Mouse (Mus musculus) hindbrain, embryonic 15.5 days (tissue): Measurements from ENCODE around the gene Adamtsl4. TPM values are rescaled to one million over a fixed set of nuclear protein-coding genes. Genes with fewer than 3 reads are reported as not detected.

ENCODE experiments used
- ATAC-seq: fragments of 200-750 bp; cut with Nextera tagmentation; 2 replicates; pipeline ENCODE4 v1.8.0; 2017; ENCODE audit warnings: low read depth, moderate number of reproducible peaks, moderate TSS enrichment; ENCODE audit not compliant: low FRiP score
- H3K27ac ChIP-seq: fragments of 300-500 bp; sonication (generic); replicated peaks from 2 replicates; pipeline ENCODE4 v1.5.1; 2015; ENCODE audit warnings: mild to moderate bottlenecking, inconsistent platforms
- H3K27me3 ChIP-seq: fragments of 300-500 bp; sonication (generic); 2 replicates; pipeline ENCODE4 v1.6.1; 2015; ENCODE audit warnings: control low read depth, inconsistent platforms
- H3K36me3 ChIP-seq: fragments of 300-500 bp; sonication (generic); 2 replicates; pipeline ENCODE4 v1.6.1; 2015; ENCODE audit warnings: control low read depth, inconsistent platforms
- H3K4me1 ChIP-seq: fragments of 300-500 bp; sonication (generic); replicated peaks from 2 replicates; pipeline ENCODE4 v1.6.1; 2015; ENCODE audit warnings: control low read depth, inconsistent platforms
- H3K4me2 ChIP-seq: fragments of 300-500 bp; sonication (generic); 2 replicates; pipeline ENCODE4 v1.6.1; 2015; ENCODE audit warnings: moderate library complexity, mild to moderate bottlenecking, inconsistent platforms
- H3K4me3 ChIP-seq: fragments of 300-500 bp; sonication (generic); 2 replicates; pipeline ENCODE4 v1.5.1; 2015; ENCODE audit warnings: mild to moderate bottlenecking, inconsistent platforms
- H3K9ac ChIP-seq: fragments of 300-500 bp; sonication (generic); 2 replicates; pipeline ENCODE4 v1.6.1; 2015; ENCODE audit warnings: inconsistent platforms
- H3K9me3 ChIP-seq: fragments of 300-500 bp; sonication (generic); 2 replicates; pipeline ENCODE4 v1.6.1; 2016; ENCODE audit warnings: control low read depth, inconsistent platforms
- whole genome bisulfite sequencing: fragments of 180-500 bp; shearing (Covaris S2); methylation state at CpG from one replicate; pipeline ENCODE4 v1.1.7; 2015; 5-methylcytosine and 5-hydroxymethylcytosine counted together
- microRNA-seq: library from miRNA; unstranded; fragments of <30 nt; microRNA quantifications from one replicate; pipeline ENCODE4, GENCODE M21; 2016
- polyA plus RNA-seq: library from polyadenylated mRNA; unstranded; fragments of >200 nt; fragmentation: Nextera tagmentation; extraction: Ambion mirVana; gene quantifications from 2 replicates; pipeline ENCODE4 v1.2.1, GENCODE M21; 2015

Gene Adamtsl4
- polyA plus RNA-seq, 1 experiment from 2014 or later = 1.2 TPM

GRCm38 (mm10) chr3:95635636-95636035 lies 52.1 kb downstream of the Adamtsl4 start:
- no peaks in the 10 kb centered on the region for H3K4me1 ChIP-seq
- H3K9me3 ChIP-seq = no peaks in the 10 kb centered on the region
- 79% methylated on average over 4 of the region's 4 CpGs for WGBS
- H3K27ac ChIP-seq = no peak overlapping the region
- ATAC-seq = no peak
- H3K36me3 ChIP-seq = peaks cover 41% of the 10 kb centered on the region
- H3K4me3 ChIP-seq = no peak overlapping the region
- no peaks in the 10 kb centered on the region for H3K27me3 ChIP-seq
- no peak overlapping the region for H3K4me2 ChIP-seq
- H3K9ac ChIP-seq = no peak overlapping the region

- Histone ChIP-seq H3K4me1 (peaks cover 1% of the 10 kb centered on the region), H3K4me2 (no peak overlapping the region), H3K36me3 (peaks cover 65% of the 10 kb centered on the region), H3K9me3 (no peaks in the 10 kb centered on the region), H3K4me3 (no peak overlapping the region), H3K9ac (no peak overlapping the region), H3K27me3 (no peaks in the 10 kb centered on the region), H3K27ac (no peak overlapping the region)
- no peak for ATAC-seq
- 78% methylated on average over 12 of the region's 12 CpGs for WGBS
Measured at GRCm38 (mm10) chr3:95632648-95633588, 54.8 kb downstream of the Adamtsl4 start.

- Histone ChIP-seq H3K4me3 (no peak overlapping the region), H3K9ac (no peak overlapping the region), H3K4me1 (peaks cover 16% of the 10 kb centered on the region), H3K27me3 (no peaks in the 10 kb centered on the region), H3K36me3 (peaks cover 72% of the 10 kb centered on the region), H3K27ac (no peak overlapping the region), H3K9me3 (no peaks in the 10 kb centered on the region), H3K4me2 (no peak overlapping the region)
- WGBS = 74% methylated on average over 6 of the region's 6 CpGs
- ATAC-seq = no peak
Measured at GRCm38 (mm10) chr3:95631304-95631703, 56.4 kb downstream of the Adamtsl4 start.

- no peak for ATAC-seq
- WGBS = 84% methylated on average over 3 of the region's 3 CpGs
- H3K4me1 ChIP-seq = peaks cover 21% of the 10 kb centered on the region
- H3K4me2 ChIP-seq = no peak overlapping the region
- H3K9me3 ChIP-seq = no peaks in the 10 kb centered on the region
- H3K9ac ChIP-seq = no peak overlapping the region
- peaks cover 72% of the 10 kb centered on the region for H3K36me3 ChIP-seq
- H3K27me3 ChIP-seq = no peaks in the 10 kb centered on the region
- H3K27ac ChIP-seq = no peak overlapping the region
- H3K4me3 ChIP-seq = no peak overlapping the region
Measured at GRCm38 (mm10) chr3:95630856-95631255, 56.9 kb downstream of the Adamtsl4 start.

GRCm38 (mm10) chr3:95629755-95630154 lies 58.0 kb downstream of the Adamtsl4 start:
- Histone ChIP-seq H3K9ac (no peak overlapping the region), H3K4me2 (no peak overlapping the region), H3K36me3 (peaks cover 64% of the 10 kb centered on the region), H3K9me3 (no peaks in the 10 kb centered on the region), H3K4me1 (peaks cover 24% of the 10 kb centered on the region), H3K27ac (no peak overlapping the region), H3K4me3 (no peak overlapping the region), H3K27me3 (no peaks in the 10 kb centered on the region)
- 79% methylated on average over 4 of the region's 4 CpGs for WGBS
- ATAC-seq = no peak

GRCm38 (mm10) chr3:95627763-95628162 lies 60.0 kb downstream of the Adamtsl4 start:
- Histone ChIP-seq H3K27me3 (no peaks in the 10 kb centered on the region), H3K4me1 (peaks cover 27% of the 10 kb centered on the region), H3K27ac (no peak overlapping the region), H3K9ac (no peak overlapping the region), H3K9me3 (no peaks in the 10 kb centered on the region), H3K4me3 (no peak overlapping the region), H3K36me3 (peaks cover 51% of the 10 kb centered on the region), H3K4me2 (no peak overlapping the region)
- no peak for ATAC-seq
- WGBS = 87% methylated on average over 5 of the region's 5 CpGs

Small RNAs within 50 kb of the gene (microRNA-seq; reads per million reads assigned to microRNA genes)
- gene Mir7014 = not detected

Other genes starting within 250 kb of the Adamtsl4 start
- gene Ctsk, start 188.7 kb downstream of the Adamtsl4 start, polyA plus RNA-seq = 7.9 and 8.8 TPM in 2 replicates
- gene Ctss, start 161.1 kb downstream of the Adamtsl4 start, polyA plus RNA-seq = 14.3 and 19.3 TPM in 2 replicates
- not detected in 2 replicates for gene Hormad1, start 128.2 kb downstream of the Adamtsl4 start, polyA plus RNA-seq
- gene Golph3l, start 99.0 kb downstream of the Adamtsl4 start, polyA plus RNA-seq = 25.8 and 26.8 TPM in 2 replicates
- 109 and 110 TPM in 2 replicates for gene Ensa, start 62.9 kb downstream of the Adamtsl4 start, polyA plus RNA-seq
- 46.3 and 47.4 TPM in 2 replicates for gene Mcl1, start 29.1 kb downstream of the Adamtsl4 start, polyA plus RNA-seq
- gene Ecm1, start 51.7 kb upstream of the Adamtsl4 start, polyA plus RNA-seq = 12.6 and 16.4 TPM in 2 replicates
- gene Tars2, start 72.3 kb upstream of the Adamtsl4 start, polyA plus RNA-seq = 47.9 and 48.2 TPM in 2 replicates
- 21.7 and 22.5 TPM in 2 replicates for gene Rprd2, start 130.9 kb upstream of the Adamtsl4 start, polyA plus RNA-seq
- gene Prpf3, start 168.0 kb upstream of the Adamtsl4 start, polyA plus RNA-seq = 32.5 and 34.6 TPM in 2 replicates
- 277 and 287 TPM in 2 replicates for gene Mrps21, start 183.6 kb upstream of the Adamtsl4 start, polyA plus RNA-seq
- gene Ciart, start 194.3 kb upstream of the Adamtsl4 start, polyA plus RNA-seq = 4.9 and 5.2 TPM in 2 replicates
- gene BC028528, start 204.1 kb upstream of the Adamtsl4 start, polyA plus RNA-seq = 19.8 and 22.8 TPM in 2 replicates
- 34.9 and 36.4 TPM in 2 replicates for gene Aph1a, start 206.1 kb upstream of the Adamtsl4 start, polyA plus RNA-seq
- 13.1 and 14.7 TPM in 2 replicates for gene Car14, start 216.8 kb upstream of the Adamtsl4 start, polyA plus RNA-seq
- 117 and 118 TPM in 2 replicates for gene Anp32e, start 241.3 kb upstream of the Adamtsl4 start, polyA plus RNA-seq